Mouse (Mus musculus) 3T3-L1 (cell line): ENCODE data around the gene Rpgrip1.

Experiments
- DNase-seq: peaks from one replicate; pipeline ENCODE4 v3.0.0-alpha.2; 2015; ENCODE audit warnings: low read depth, low spot score

The Rpgrip1 gene

GRCm38 (mm10) chr14:52197156-52197878 is 86.8 kb downstream of the Rpgrip1 start, which contains the start of gene Supt16:
Supt16 (minus strand) TSS chr14:52197416.
- DNase-seq: peak; percentile 91

GRCm38 (mm10) chr14:52198141-52198540 is 87.6 kb downstream of the Rpgrip1 start:
- peak; percentile 49 for DNase-seq

GRCm38 (mm10) chr14:52199412-52199811 is 88.9 kb downstream of the Rpgrip1 start:
- DNase-seq: no peak
